Mouse (Mus musculus) heart, embryonic 11.5 days (tissue): ENCODE measurements around the gene Dtx2. TPM values are rescaled to one million over a fixed set of nuclear protein-coding genes. Genes with fewer than 3 reads are reported as not detected.
"Not testable (repeated sequence)": the region's sequence is repeated elsewhere in the genome, so short reads cannot be mapped to it uniquely, and the experiment has no call there.

Source experiments
- ATAC-seq: fragments of 200-750 bp; cut with Nextera tagmentation; replicated peaks from 2 replicates; pipeline ENCODE4 v1.8.0; 2017; ENCODE audit warnings: moderate library complexity; ENCODE audit not compliant: insufficient number of reproducible peaks, low FRiP score, low TSS enrichment
- H3K27ac ChIP-seq: fragments of 300-500 bp; sonication (generic); 2 replicates; pipeline ENCODE4 v1.5.1; 2014; ENCODE audit warnings: mild to moderate bottlenecking, low read depth, low read length
- H3K27me3 ChIP-seq: fragments of 300-500 bp; sonication (generic); 2 replicates; pipeline ENCODE4 v1.6.1; 2014; ENCODE audit warnings: mild to moderate bottlenecking, low read length, mixed read lengths; ENCODE audit not compliant: control insufficient read depth, insufficient read depth
- H3K36me3 ChIP-seq: fragments of 300-500 bp; sonication (generic); 2 replicates; pipeline ENCODE4 v1.6.1; 2014; ENCODE audit warnings: mild to moderate bottlenecking, low read length, moderate library complexity, mixed read lengths; ENCODE audit not compliant: control insufficient read depth, insufficient read depth
- H3K4me1 ChIP-seq: fragments of 300-500 bp; sonication (generic); 2 replicates; pipeline ENCODE4 v1.6.1; 2014; ENCODE audit warnings: low read length; ENCODE audit not compliant: control insufficient read depth, insufficient read depth
- H3K4me2 ChIP-seq: fragments of 300-500 bp; sonication (generic); 2 replicates; pipeline ENCODE4 v1.6.1; 2014; ENCODE audit warnings: mild to moderate bottlenecking, moderate library complexity
- H3K4me3 ChIP-seq: fragments of 300-500 bp; sonication (generic); 2 replicates; pipeline ENCODE4 v1.5.1; 2014; ENCODE audit warnings: low read depth, low read length
- H3K9ac ChIP-seq: fragments of 300-500 bp; sonication (generic); 2 replicates; pipeline ENCODE4 v1.6.1; 2014; ENCODE audit warnings: mild to moderate bottlenecking, low read depth, low read length, moderate library complexity
- H3K9me3 ChIP-seq: fragments of 300-500 bp; sonication (generic); replicated peaks from 2 replicates; pipeline ENCODE4 v1.6.1; 2016; ENCODE audit warnings: low read length; ENCODE audit not compliant: control insufficient read depth
- WGBS: fragments of 180-500 bp; shearing (Covaris S2); extraction: QIAGEN DNeasy Blood & Tissue Kit; methylation state at CpG from one replicate; pipeline ENCODE4 v1.1.7; 2014; ENCODE audit not compliant: insufficient replicate concordance; 5-methylcytosine and 5-hydroxymethylcytosine counted together
- polyA plus RNA-seq: library from polyadenylated mRNA; unstranded; fragments of >200 nt; fragmentation: Nextera tagmentation; extraction: Ambion mirVana; gene quantifications from 2 replicates; pipeline ENCODE4 v1.2.1, GENCODE M21; 2014

Gene Dtx2
- polyA plus RNA-seq, 1 experiment from 2014 or later, result 24.7 TPM

DNA sequence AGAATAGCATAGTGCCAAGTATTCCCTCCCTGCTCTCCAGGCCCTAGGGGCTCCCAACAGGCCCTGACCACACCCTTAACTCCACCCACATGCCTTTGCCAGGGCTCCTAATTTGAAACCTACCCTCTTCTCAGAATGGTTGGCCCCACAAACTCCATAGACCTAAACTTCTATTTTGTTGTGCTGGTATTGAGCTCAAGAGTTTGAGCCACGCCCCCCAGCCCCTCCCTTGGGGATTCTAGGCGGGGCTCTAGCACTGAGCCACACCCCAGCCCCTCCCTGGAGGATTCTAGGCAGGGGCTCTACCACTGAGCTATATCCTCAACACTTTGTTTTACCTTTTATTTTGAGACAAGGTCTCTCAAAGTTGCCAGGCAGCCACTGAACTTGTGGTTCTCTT is 46.7 kb downstream of the Dtx2 start:
- 41% methylated on average over 2 of the region's 2 CpGs for WGBS
- Histone ChIP-seq H3K9ac (no peak overlapping the region), H3K4me3 (no peak overlapping the region), H3K4me2 (no peak overlapping the region), H3K9me3 (no peaks in the 10 kb centered on the region), H3K27me3 (no peaks in the 10 kb centered on the region), H3K27ac (no peak overlapping the region), H3K36me3 (no peaks in the 10 kb centered on the region), H3K4me1 (0 out of 2 replicates have a peak, but pooled peaks cover 8% of the 10 kb centered on the region)
- no peak for ATAC-seq

DNA sequence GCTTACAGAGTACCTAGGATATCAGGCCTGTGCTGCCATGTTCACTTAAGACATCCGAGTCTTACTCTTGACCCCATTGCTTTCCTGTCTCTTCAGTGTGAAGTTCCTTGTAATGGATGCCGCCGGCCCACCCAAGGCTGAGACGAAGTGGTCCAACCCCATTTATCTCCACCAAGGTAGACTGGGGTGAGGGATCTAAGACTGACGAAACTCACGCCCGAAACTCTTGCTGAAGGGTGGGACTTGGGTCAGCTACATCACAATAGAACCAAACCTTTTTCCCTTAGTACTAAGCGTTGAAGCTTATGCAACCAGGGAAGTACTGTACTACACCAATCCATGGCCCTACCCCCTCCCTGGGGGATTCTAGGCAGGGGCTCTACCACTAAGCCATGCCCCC is 47.1 kb downstream of the Dtx2 start:
- Histone ChIP-seq H3K4me1 (0 out of 2 replicates have a peak, but pooled peaks cover 8% of the 10 kb centered on the region), H3K4me3 (no peak overlapping the region), H3K27ac (no peak overlapping the region), H3K9me3 (no peaks in the 10 kb centered on the region), H3K4me2 (no peak overlapping the region), H3K9ac (no peak overlapping the region), H3K27me3 (no peaks in the 10 kb centered on the region), H3K36me3 (no peaks in the 10 kb centered on the region)
- no peak for ATAC-seq
- WGBS, result 85% methylated on average over 8 of the region's 8 CpGs

DNA sequence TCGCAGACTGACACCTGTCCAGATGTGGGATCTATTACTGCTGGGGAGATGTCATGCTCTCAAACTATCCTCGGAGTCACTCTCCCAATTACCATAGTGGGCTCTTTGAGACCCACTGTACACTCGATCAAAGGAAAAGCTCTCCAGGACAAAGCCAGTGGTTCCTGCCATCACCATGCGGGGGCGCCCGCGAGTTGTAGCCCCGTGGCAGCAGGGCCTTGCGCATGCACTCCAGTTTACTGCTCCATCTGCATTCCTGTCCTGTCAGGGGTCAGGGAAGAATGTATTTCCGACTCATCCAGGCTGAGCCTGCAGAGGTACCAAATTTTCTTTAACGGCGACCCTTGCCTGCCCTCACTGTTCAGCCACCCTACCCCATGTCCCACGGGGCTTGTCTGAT is 50.3 kb downstream of the Dtx2 start:
- 67% methylated on average over 13 of the region's 13 CpGs for WGBS
- no peaks in the 10 kb centered on the region for H3K9me3 ChIP-seq
- H3K4me2 ChIP-seq, result no peak overlapping the region
- H3K4me3 ChIP-seq, result no peak overlapping the region
- 0 out of 2 replicates have a peak, but pooled peaks cover 3% of the 10 kb centered on the region for H3K4me1 ChIP-seq
- no peaks in the 10 kb centered on the region for H3K36me3 ChIP-seq
- H3K27me3 ChIP-seq, result no peaks in the 10 kb centered on the region
- no peak overlapping the region for H3K27ac ChIP-seq
- no peak overlapping the region for H3K9ac ChIP-seq
- ATAC-seq, result no peak

DNA sequence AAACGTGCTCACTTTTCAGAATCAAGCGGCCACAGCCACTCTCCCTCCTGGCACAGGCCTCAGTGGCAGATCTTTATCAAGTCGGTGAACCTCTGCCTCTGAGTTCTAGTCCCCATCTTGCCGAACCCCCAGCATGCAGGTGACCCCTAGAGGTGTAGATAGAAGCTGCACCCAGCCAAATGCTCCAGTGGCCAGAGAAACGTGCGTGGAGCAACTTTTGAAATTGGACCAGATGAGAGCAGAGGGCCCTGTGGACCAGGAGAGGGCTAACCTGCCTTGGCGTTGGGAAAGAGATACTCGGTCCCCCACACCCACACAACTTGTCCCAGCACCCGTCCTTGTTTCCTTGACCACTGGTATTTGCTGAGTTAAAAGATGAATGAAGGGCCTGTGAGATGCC is 50.8 kb downstream of the Dtx2 start:
- WGBS, result 37% methylated on average over 9 of the region's 9 CpGs
- Histone ChIP-seq H3K27me3 (no peaks in the 10 kb centered on the region), H3K4me1 (no peaks in the 10 kb centered on the region), H3K27ac (no peak overlapping the region), H3K4me3 (no peak overlapping the region), H3K9ac (no peak overlapping the region), H3K4me2 (no peak overlapping the region), H3K36me3 (no peaks in the 10 kb centered on the region), H3K9me3 (no peaks in the 10 kb centered on the region)
- ATAC-seq, result no peak

DNA sequence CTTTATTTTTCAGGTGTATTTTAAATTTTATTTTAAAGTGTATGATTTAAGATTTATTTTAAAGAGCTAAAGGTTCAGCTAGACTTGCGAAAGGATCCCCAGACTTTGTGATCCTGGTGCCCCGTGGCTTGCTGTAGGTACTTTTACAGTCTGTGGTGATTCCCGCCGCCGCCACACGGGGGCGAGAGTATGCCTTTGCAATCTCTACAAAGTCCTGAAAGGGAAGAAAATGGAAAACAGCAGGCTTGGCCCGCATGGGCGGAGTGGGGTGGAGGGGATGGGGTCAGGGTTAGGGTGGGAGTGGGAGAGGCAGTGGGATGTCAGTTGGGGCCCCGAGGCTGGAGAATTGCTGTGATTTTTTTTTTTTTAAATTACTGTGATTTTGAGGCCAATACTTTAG is 51.4 kb downstream of the Dtx2 start:
- Histone ChIP-seq H3K4me3 (no peak overlapping the region), H3K4me1 (no peaks in the 10 kb centered on the region), H3K9ac (no peak overlapping the region), H3K27me3 (no peaks in the 10 kb centered on the region), H3K27ac (no peak overlapping the region), H3K4me2 (no peak overlapping the region), H3K36me3 (no peaks in the 10 kb centered on the region), H3K9me3 (no peaks in the 10 kb centered on the region)
- ATAC-seq, result no peak
- 6% methylated on average over 10 of the region's 10 CpGs for WGBS

GRCm38 (mm10) chr5:136048541-136048940 is 53.9 kb downstream of the Dtx2 start:
- H3K4me1 ChIP-seq, result peaks cover 12% of the 10 kb centered on the region

DNA sequence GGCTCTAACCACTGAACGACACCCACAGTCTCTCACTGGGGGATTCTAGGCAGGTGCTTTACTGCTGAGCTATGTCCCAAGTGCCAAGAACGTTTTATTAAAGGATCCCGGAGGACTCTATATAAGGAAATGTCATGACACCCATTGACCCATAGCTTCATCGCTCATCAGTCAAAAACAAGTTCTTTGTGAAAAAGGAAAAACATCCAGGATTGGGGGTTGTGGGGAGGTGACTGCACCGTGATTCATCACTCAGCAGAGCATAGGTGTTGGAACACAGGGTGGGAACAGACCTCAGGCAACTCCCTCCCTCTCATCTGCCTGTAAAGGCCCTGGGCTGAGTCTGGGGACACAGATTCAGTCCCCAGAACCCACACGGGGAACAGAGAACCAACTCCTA is 55.3 kb downstream of the Dtx2 start:
- H3K27ac ChIP-seq, result no peak overlapping the region
- WGBS, result 59% methylated on average over 6 of the region's 6 CpGs
- no peaks in the 10 kb centered on the region for H3K9me3 ChIP-seq
- no peaks in the 10 kb centered on the region for H3K36me3 ChIP-seq
- no peak overlapping the region for H3K4me2 ChIP-seq
- H3K9ac ChIP-seq, result no peak overlapping the region
- no peak overlapping the region for H3K4me3 ChIP-seq
- no peak for ATAC-seq
- no peaks in the 10 kb centered on the region for H3K27me3 ChIP-seq
- H3K4me1 ChIP-seq, result peaks cover 12% of the 10 kb centered on the region

More at GRCm38 (mm10) chr5:136048541-136048940, 53.9 kb downstream of the Dtx2 start:
- not testable (repeated sequence) for H3K9me3 ChIP-seq, H3K9ac ChIP-seq, H3K4me3 ChIP-seq, H3K36me3 ChIP-seq, ATAC-seq, H3K4me2 ChIP-seq, H3K27ac ChIP-seq, H3K27me3 ChIP-seq

DNA sequence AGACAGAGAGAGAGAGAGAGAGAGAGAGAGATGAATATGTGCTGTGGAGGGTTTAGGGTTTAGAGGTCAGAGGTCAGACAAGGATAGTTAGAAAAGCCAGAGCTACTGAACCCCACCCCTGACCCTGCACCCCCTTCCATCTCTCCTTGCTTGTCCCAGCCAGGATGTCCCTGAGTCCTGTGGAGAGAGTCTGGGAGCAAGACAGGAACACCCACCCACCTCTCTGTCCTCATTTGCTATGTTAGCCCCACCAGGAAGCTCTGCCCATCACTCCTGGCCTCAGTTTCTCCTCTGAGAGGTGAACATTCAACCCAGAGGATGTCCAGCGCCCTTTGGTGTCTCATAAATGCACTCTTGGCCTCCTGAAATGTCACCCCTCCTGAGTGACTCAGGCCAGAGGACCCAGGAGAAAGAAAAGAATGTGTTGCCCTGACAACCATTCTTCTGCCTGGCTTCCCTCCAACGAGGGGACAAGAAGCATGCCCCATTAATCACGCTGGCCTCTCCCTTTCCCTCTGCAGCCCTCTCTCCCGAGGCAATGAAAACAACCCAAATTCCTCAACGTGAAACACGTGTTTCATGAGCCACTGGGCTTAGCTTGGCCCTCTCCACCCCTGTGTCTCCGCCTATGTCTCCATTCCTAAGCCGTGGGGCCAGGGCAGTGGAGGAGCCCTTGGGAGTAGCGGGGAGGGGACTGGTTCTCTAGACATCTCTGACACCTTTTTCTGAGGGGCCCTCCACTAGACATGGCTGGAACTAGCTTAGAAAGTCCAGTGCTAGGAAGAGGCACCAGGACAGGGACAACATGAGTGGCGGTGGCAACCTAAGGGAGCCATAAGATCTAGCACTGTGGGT is 56.9 kb downstream of the Dtx2 start:
- Histone ChIP-seq H3K4me3 (no peak overlapping the region), H3K36me3 (no peaks in the 10 kb centered on the region), H3K4me1 (peaks cover 12% of the 10 kb centered on the region), H3K4me2 (peak overlapping the region; percentile 40), H3K27me3 (no peaks in the 10 kb centered on the region), H3K9me3 (no peaks in the 10 kb centered on the region), H3K27ac (peak overlapping the region; percentile 77), H3K9ac (peak overlapping the region; percentile 34; the same call in 1 of the 2 replicates)
- ATAC-seq, result peak; percentile 62; the same call in 1 of the 2 replicates
- 15% methylated on average over 10 of the region's 10 CpGs for WGBS
